Mouse (Mus musculus) CH12.LX (cell line): Measurements from ENCODE around the gene Samd4. TPM values are rescaled to one million over a fixed set of nuclear protein-coding genes. Genes with fewer than 3 reads are reported as not detected.

ENCODE experiments used
- DNase-seq: peaks from one replicate; pipeline ENCODE4 v3.0.0-alpha.2; 2013; ENCODE audit errors: extremely low read depth
- H3K27ac ChIP-seq: 2 replicates; pipeline ENCODE4 v1.5.1; 2012; ENCODE audit warnings: low read depth, mild to moderate bottlenecking, control low read depth, moderate library complexity; ENCODE audit not compliant: insufficient read depth
- H3K27me3 ChIP-seq: replicated peaks from 2 replicates; pipeline ENCODE3; 2012; ENCODE audit warnings: inconsistent platforms
- H3K36me3 ChIP-seq, 2 experiments: replicated peaks in 1 of 2; 2 replicates each; pipeline versions ENCODE3 to v1.6.1; 2012; ENCODE audit warnings: inconsistent platforms in 1 of 2, low read length in 1 of 2, mild to moderate bottlenecking in 1 of 2, mixed read lengths in 1 of 2, moderate library complexity in 1 of 2; ENCODE audit not compliant: control insufficient read depth in 1 of 2, insufficient read depth in 1 of 2
- H3K4me1 ChIP-seq, 2 experiments: 2 replicates each; pipeline ENCODE4 v1.6.1; 2012; ENCODE audit warnings: inconsistent platforms in 1 of 2, moderate library complexity in 1 of 2; ENCODE audit not compliant: insufficient read depth in 2 of 2, control insufficient read depth in 1 of 2
- H3K4me2 ChIP-seq: 2 replicates; pipeline ENCODE4 v1.6.1; 2012; ENCODE audit warnings: low read depth, mild to moderate bottlenecking, control low read depth; ENCODE audit not compliant: poor library complexity, insufficient read depth, severe bottlenecking
- H3K4me3 ChIP-seq, 3 experiments: fragments of 150-350 bp in 1 of 3; sonication (generic) in 1 of 3; replicated peaks in 1 of 3; 2 replicates each; pipeline versions ENCODE3 to v1.5.1; 2011 to 2012; ENCODE audit warnings: low read depth in 2 of 3, low read length in 2 of 3, mild to moderate bottlenecking in 2 of 3, moderate library complexity in 2 of 3, control low read depth in 1 of 3, improper control_type of control experiment in 1 of 3, inconsistent platforms in 1 of 3, mixed read lengths in 1 of 3; ENCODE audit not compliant: poor library complexity in 1 of 3
- H3K79me2 ChIP-seq: replicated peaks from 2 replicates; pipeline ENCODE4 v1.6.1; 2012; ENCODE audit warnings: mild to moderate bottlenecking, moderate library complexity; ENCODE audit not compliant: control insufficient read depth, poor library complexity, insufficient read depth, severe bottlenecking; ENCODE audit errors: extremely low read depth
- H3K9ac ChIP-seq: 2 replicates; pipeline ENCODE4 v1.6.1; 2012; ENCODE audit warnings: low read depth, mild to moderate bottlenecking, control low read depth, moderate library complexity; ENCODE audit not compliant: insufficient read depth
- H3K9me3 ChIP-seq: replicated peaks from 2 replicates; pipeline ENCODE3; 2012; ENCODE audit warnings: low read length, inconsistent platforms, mixed read lengths
- BHLHE40 ChIP-seq: IDR thresholded peaks from 2 replicates; pipeline ENCODE4 v1.6.1; 2011; ENCODE audit warnings: mild to moderate bottlenecking, low read depth, low read length, improper control_type of control experiment
- CHD1 ChIP-seq: IDR thresholded peaks from 2 replicates; pipeline ENCODE4 v1.6.1; 2012; ENCODE audit warnings: low read depth, low read length, improper control_type of control experiment, inconsistent platforms
- CHD2 ChIP-seq: IDR thresholded peaks from 2 replicates; pipeline ENCODE4 v1.6.1; 2011; ENCODE audit warnings: low read length, improper control_type of control experiment
- ELF1 ChIP-seq: IDR thresholded peaks from 2 replicates; pipeline ENCODE4 v1.6.1; 2014; ENCODE audit warnings: low read depth, mild to moderate bottlenecking, inconsistent platforms, low read length, improper control_type of control experiment
- EP300 ChIP-seq: IDR thresholded peaks from 2 replicates; pipeline ENCODE4 v1.6.1; 2011; ENCODE audit warnings: low read length, improper control_type of control experiment
- ETS1 ChIP-seq: conservative IDR thresholded peaks from 2 replicates; pipeline ENCODE4 v1.6.1; 2012; ENCODE audit warnings: low read depth, mild to moderate bottlenecking, inconsistent platforms, low read length, improper control_type of control experiment, moderate library complexity
- IRF4 ChIP-seq: IDR thresholded peaks from 2 replicates; pipeline ENCODE4 v1.6.1; 2014; ENCODE audit warnings: low read depth, mild to moderate bottlenecking, inconsistent platforms, low read length, improper control_type of control experiment
- JUN ChIP-seq: IDR thresholded peaks from 2 replicates; pipeline ENCODE4 v1.6.1; 2011; ENCODE audit warnings: low read depth, mild to moderate bottlenecking, low read length, improper control_type of control experiment, moderate library complexity; ENCODE audit not compliant: insufficient read depth
- KAT2A ChIP-seq: IDR thresholded peaks from 2 replicates; pipeline ENCODE4 v1.6.1; 2012; ENCODE audit warnings: low read length, improper control_type of control experiment, inconsistent platforms; ENCODE audit not compliant: insufficient replicate concordance
- MAX ChIP-seq: IDR thresholded peaks from 2 replicates; pipeline ENCODE4 v1.6.1; 2011; ENCODE audit warnings: low read length, improper control_type of control experiment
- MEF2A ChIP-seq: IDR thresholded peaks from 2 replicates; pipeline ENCODE4 v1.6.1; 2014; ENCODE audit warnings: low read depth, mild to moderate bottlenecking, inconsistent platforms, low read length, improper control_type of control experiment, borderline replicate concordance
- MXI1 ChIP-seq: IDR thresholded peaks from 2 replicates; pipeline ENCODE4 v1.6.1; 2011; ENCODE audit warnings: mild to moderate bottlenecking, low read depth, low read length, improper control_type of control experiment
- NRF1 ChIP-seq: IDR thresholded peaks from 2 replicates; pipeline ENCODE4 v1.6.1; 2014; ENCODE audit warnings: low read depth, mild to moderate bottlenecking, inconsistent platforms, low read length, improper control_type of control experiment, moderate library complexity
- POLR2A ChIP-seq: IDR thresholded peaks from 2 replicates; pipeline ENCODE4 v1.6.1; 2011; ENCODE audit warnings: low read depth, mild to moderate bottlenecking, improper control_type of control experiment, low read length
- RCOR1 ChIP-seq: conservative IDR thresholded peaks from 2 replicates; pipeline ENCODE4 v1.6.1; 2012; ENCODE audit warnings: low read depth, mild to moderate bottlenecking, inconsistent platforms, low read length, improper control_type of control experiment
- SIN3A ChIP-seq: IDR thresholded peaks from 2 replicates; pipeline ENCODE4 v1.6.1; 2012; ENCODE audit warnings: low read length, improper control_type of control experiment, inconsistent platforms
- SMC3 ChIP-seq: IDR thresholded peaks from 2 replicates; pipeline ENCODE4 v1.6.1; 2011; ENCODE audit warnings: low read depth, low read length, improper control_type of control experiment
- TBP ChIP-seq: conservative IDR thresholded peaks from 2 replicates; pipeline ENCODE4 v1.6.1; 2011; ENCODE audit warnings: low read depth, low read length, improper control_type of control experiment
- TCF12 ChIP-seq: IDR thresholded peaks from 2 replicates; pipeline ENCODE4 v1.6.1; 2014; ENCODE audit warnings: low read depth, mild to moderate bottlenecking, inconsistent platforms, low read length, improper control_type of control experiment
- UBTF ChIP-seq: IDR thresholded peaks from 2 replicates; pipeline ENCODE4 v1.6.1; 2012; ENCODE audit warnings: low read depth, mild to moderate bottlenecking, inconsistent platforms, low read length, improper control_type of control experiment, moderate library complexity
- ZC3H11A ChIP-seq: IDR thresholded peaks from 2 replicates; pipeline ENCODE4 v1.6.1; 2012; ENCODE audit warnings: low read depth, mild to moderate bottlenecking, inconsistent platforms, low read length, improper control_type of control experiment
- ZMIZ1 ChIP-seq: IDR thresholded peaks from 2 replicates; pipeline ENCODE4 v1.6.1; 2012; ENCODE audit warnings: low read depth, mild to moderate bottlenecking, inconsistent platforms, low read length, improper control_type of control experiment
- ZNF384 ChIP-seq: IDR thresholded peaks from 2 replicates; pipeline ENCODE4 v1.6.1; 2012; ENCODE audit warnings: low read depth, low read length, improper control_type of control experiment, inconsistent platforms
- dilution Hi-C: fragments of 300-500 bp; cut with MboI; formaldehyde crosslinking; loops from 2 replicates; pipeline ENCODE4 v1.14.3; 2020; ENCODE audit warnings: low sequenced_read_pairs; ENCODE audit not compliant: extremely low pct_unique_long_range_greater_than_20kb, extremely low pct_ligation_motif_present
- in situ Hi-C: fragments of 300-500 bp; cut with MboI; formaldehyde crosslinking; loops from 3 replicates; pipeline ENCODE4 v1.14.3; 2019; ENCODE audit warnings: low sequenced_read_pairs, low pct_ligation_motif_present, low pct_unique_long_range_greater_than_20kb, mixed read lengths
- polyA plus RNA-seq: library from polyadenylated mRNA; unstranded; fragments of >175 nt; gene quantifications from 2 replicates; pipeline ENCODE4 v1.2.1, GENCODE M21; 2012; ENCODE audit warnings: low read depth; ENCODE audit not compliant: insufficient read length
- total RNA-seq, 2 experiments: library from RNA; depleted of rRNA; stranded (reverse); fragments of 300-350 nt in 1 of 2; fragments of >200 nt in 1 of 2; gene quantifications; 2 replicates each; pipeline ENCODE4 v1.2.3; 2012 to 2014

The Samd4 gene
- total and polyA plus RNA-seq, 3 experiments, result 0.64 to 4.6 (median 1.5) TPM

GRCm38 (mm10) chr14:47104246-47105173, 221.9 kb downstream of the Samd4 start:
- no peak overlapping the region for H3K27ac ChIP-seq
- H3K4me1 ChIP-seq, result peaks cover 6 to 45% of the 10 kb centered on the region in 2 experiments; a peak in 2 of 4 replicates
- peak overlapping the region; percentile 66 for H3K9ac ChIP-seq
- in situ Hi-C loops, result no loop called here
- peak overlapping the region; percentile 35 to 50 (median 47) for H3K4me3 ChIP-seq
- peak overlapping the region; percentile 91 for H3K4me2 ChIP-seq
- dilution Hi-C loops, result no loop called here
- H3K79me2 ChIP-seq, result no peaks in the 10 kb centered on the region
- H3K27me3 ChIP-seq, result no peaks in the 10 kb centered on the region
- H3K36me3 ChIP-seq, result no peaks in the 10 kb centered on the region
- peak; percentile 77 for DNase-seq
- peaks cover 2% of the 10 kb centered on the region for H3K9me3 ChIP-seq
- TF ChIP-seq MEF2A, result 0 out of 2 replicates have a peak, but pooled peaks have one; percentile 13
- peak; percentile 37; the same call in 1 of the 2 replicates for TF ChIP-seq TCF12
- no peak for TF ChIP-seq EP300
- TF ChIP-seq TBP, result no peak
- TF ChIP-seq ELF1, result no peak
- TF ChIP-seq ETS1, result peak; percentile 52; the same call in 1 of the 2 replicates
- no peak for TF ChIP-seq SIN3A
- TF ChIP-seq NRF1, result no peak
- TF ChIP-seq RCOR1, result no peak
- TF ChIP-seq ZNF384, result no peak
- peak; percentile 83 for TF ChIP-seq CHD2
- no peak for TF ChIP-seq SMC3
- no peak for TF ChIP-seq KAT2A
- TF ChIP-seq CHD1, result no peak
- no peak for TF ChIP-seq UBTF
- TF ChIP-seq IRF4, result peak; percentile 80
- no peak for TF ChIP-seq ZMIZ1
- no peak for TF ChIP-seq BHLHE40
- no peak for TF ChIP-seq ZC3H11A
- TF ChIP-seq JUN, result no peak
- no peak for TF ChIP-seq MXI1
- TF ChIP-seq POLR2A, result no peak
- 0 out of 2 replicates have a peak, but pooled peaks have one; percentile 24 for TF ChIP-seq MAX
